Mouse (Mus musculus): Measurements from ENCODE around the gene Scn1a.

Scn1a gene

GRCm38 (mm10) chr2:66220954-66221353, 219.7 kb downstream of the Scn1a start:
- H3K4me3 ChIP-seq (replicated peaks; ENCODE audit: low read length) = no peak overlapping the region
- H3K36me3 ChIP-seq (ENCODE audit: insufficient read depth, low read length) = no peaks in the 10 kb centered on the region
- H3K27me3 ChIP-seq (ENCODE audit: insufficient read depth, low read length) = no peaks in the 10 kb centered on the region
- H3K9me3 ChIP-seq (ENCODE audit: low read length) = no peaks in the 10 kb centered on the region
- H3K4me1 ChIP-seq (replicated peaks; ENCODE audit: low read depth, low read length) = no peaks in the 10 kb centered on the region
- TF ChIP-seq CTCF (conservative IDR thresholded peaks at IDR 0.05; ENCODE audit: low read length) = no peak
- TF ChIP-seq NANOG (IDR thresholded peaks at IDR 0.05; ENCODE audit: borderline replicate concordance, low read length) = no peak

All from E14TG2a.4 (cell line).